Mouse (Mus musculus) ES-Bruce4 (cell line): ENCODE results near the gene Gns.

Experiments
- CTCF ChIP-seq: IDR thresholded peaks from one replicate; pipeline ENCODE4 v1.8.1; 2011; ENCODE audit warnings: low read depth, low read length
- EP300 ChIP-seq: IDR thresholded peaks from 2 replicates; pipeline ENCODE4 v1.6.1; 2011; ENCODE audit warnings: low read depth, low read length; ENCODE audit not compliant: insufficient read depth
- POLR2A ChIP-seq: IDR thresholded peaks from one replicate; pipeline ENCODE4 v1.8.1; 2011; ENCODE audit warnings: low read length; ENCODE audit not compliant: insufficient read depth

- TF ChIP-seq POLR2A, result no peak
- TF ChIP-seq CTCF, result no peak
- TF ChIP-seq EP300, result no peak
These were observed 14.4 kb upstream of the Gns start for GRCm38 (mm10) chr10:121350357-121351065.
